Mouse (Mus musculus) liver, embryonic 16.5 days (tissue): ENCODE results near the gene Npl. TPM values are rescaled to one million over a fixed set of nuclear protein-coding genes. Genes with fewer than 3 reads are reported as not detected.
"Not testable (repeated sequence)": the region's sequence is repeated elsewhere in the genome, so short reads cannot be mapped to it uniquely, and the experiment has no call there.

Experiments
- ATAC-seq: fragments of 200-750 bp; cut with Nextera tagmentation; 2 replicates; pipeline ENCODE4 v1.8.0; 2017; ENCODE audit warnings: low read depth, mild to moderate bottlenecking, moderate number of reproducible peaks, moderate library complexity
- H3K27ac ChIP-seq: fragments of 300-500 bp; sonication (generic); 2 replicates; pipeline ENCODE4 v1.5.1; 2014; ENCODE audit warnings: mild to moderate bottlenecking, low read length
- H3K27me3 ChIP-seq: fragments of 300-500 bp; sonication (generic); 2 replicates; pipeline ENCODE4 v1.6.1; 2014; ENCODE audit warnings: low read depth, low read length, mixed read lengths; ENCODE audit not compliant: control insufficient read depth, insufficient read depth
- H3K36me3 ChIP-seq: fragments of 300-500 bp; sonication (generic); 2 replicates; pipeline ENCODE4 v1.6.1; 2014; ENCODE audit warnings: mild to moderate bottlenecking; ENCODE audit not compliant: control insufficient read depth, insufficient read depth
- H3K4me1 ChIP-seq: fragments of 300-500 bp; sonication (generic); 2 replicates; pipeline ENCODE4 v1.6.1; 2014; ENCODE audit warnings: low read depth, low read length, mixed read lengths; ENCODE audit not compliant: control insufficient read depth
- H3K4me2 ChIP-seq: fragments of 300-500 bp; sonication (generic); 2 replicates; pipeline ENCODE4 v1.6.1; 2014; ENCODE audit warnings: low read depth, low read length, mixed read lengths
- H3K4me3 ChIP-seq: fragments of 300-500 bp; sonication (generic); 2 replicates; pipeline ENCODE4 v1.5.1; 2014; ENCODE audit warnings: low read depth, mild to moderate bottlenecking, low read length
- H3K9ac ChIP-seq: fragments of 300-500 bp; sonication (generic); 2 replicates; pipeline ENCODE4 v1.6.1; 2014; ENCODE audit warnings: low read depth, low read length
- H3K9me3 ChIP-seq: fragments of 300-500 bp; sonication (generic); replicated peaks from 2 replicates; pipeline ENCODE4 v1.6.1; 2016; ENCODE audit warnings: low read length; ENCODE audit not compliant: control insufficient read depth
- WGBS: fragments of 180-500 bp; shearing (Covaris S2); extraction: QIAGEN DNeasy Blood & Tissue Kit; methylation state at CpG from one replicate; pipeline ENCODE4 v1.1.7; 2014; ENCODE audit not compliant: insufficient replicate concordance; 5-methylcytosine and 5-hydroxymethylcytosine counted together
- polyA plus RNA-seq: library from polyadenylated mRNA; unstranded; fragments of >200 nt; fragmentation: Nextera tagmentation; extraction: Ambion mirVana; gene quantifications from 2 replicates; pipeline ENCODE4 v1.2.1, GENCODE M21; 2015

Gene Npl
- polyA plus RNA-seq, 1 experiment from 2014 or later = 7.0 TPM

- Histone ChIP-seq H3K9ac (no peak overlapping the region), H3K9me3 (no peaks in the 10 kb centered on the region), H3K27me3 (no peaks in the 10 kb centered on the region), H3K27ac (no peak overlapping the region), H3K4me3 (no peak overlapping the region), H3K36me3 (no peaks in the 10 kb centered on the region), H3K4me2 (no peak overlapping the region), H3K4me1 (peaks cover 16% of the 10 kb centered on the region)
- ATAC-seq = no peak
- WGBS = 31% methylated on average over 7 of the region's 7 CpGs
Measured at GRCm38 (mm10) chr1:153489132-153489531, 60.7 kb downstream of the Npl start.

DNA sequence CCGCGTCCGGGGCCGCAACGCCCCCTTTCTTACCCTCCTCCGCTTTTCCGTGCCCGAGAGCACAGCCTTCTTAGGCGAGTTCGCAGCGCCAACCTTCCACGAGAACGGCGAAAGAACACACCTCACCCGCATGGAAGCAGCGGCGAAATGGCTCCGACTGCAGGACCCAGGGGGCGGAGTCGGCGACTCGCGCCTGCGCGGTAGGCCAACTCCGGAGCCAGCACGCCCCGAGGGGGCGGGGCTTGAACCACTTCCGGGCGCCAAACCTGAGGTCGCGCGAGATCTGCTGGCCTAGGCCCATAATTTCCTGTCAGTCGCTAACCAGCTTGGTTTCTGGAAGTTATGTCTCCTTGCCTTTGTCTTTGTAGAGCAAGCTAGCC is 62.4 kb downstream of the Npl start, which contains the start of gene Dhx9:
TSS of gene Dhx9 (minus strand) at position 161 of the 380 bp plus-strand sequence.
- WGBS = under 1% methylated on average over 35 of the region's 35 CpGs

DNA sequence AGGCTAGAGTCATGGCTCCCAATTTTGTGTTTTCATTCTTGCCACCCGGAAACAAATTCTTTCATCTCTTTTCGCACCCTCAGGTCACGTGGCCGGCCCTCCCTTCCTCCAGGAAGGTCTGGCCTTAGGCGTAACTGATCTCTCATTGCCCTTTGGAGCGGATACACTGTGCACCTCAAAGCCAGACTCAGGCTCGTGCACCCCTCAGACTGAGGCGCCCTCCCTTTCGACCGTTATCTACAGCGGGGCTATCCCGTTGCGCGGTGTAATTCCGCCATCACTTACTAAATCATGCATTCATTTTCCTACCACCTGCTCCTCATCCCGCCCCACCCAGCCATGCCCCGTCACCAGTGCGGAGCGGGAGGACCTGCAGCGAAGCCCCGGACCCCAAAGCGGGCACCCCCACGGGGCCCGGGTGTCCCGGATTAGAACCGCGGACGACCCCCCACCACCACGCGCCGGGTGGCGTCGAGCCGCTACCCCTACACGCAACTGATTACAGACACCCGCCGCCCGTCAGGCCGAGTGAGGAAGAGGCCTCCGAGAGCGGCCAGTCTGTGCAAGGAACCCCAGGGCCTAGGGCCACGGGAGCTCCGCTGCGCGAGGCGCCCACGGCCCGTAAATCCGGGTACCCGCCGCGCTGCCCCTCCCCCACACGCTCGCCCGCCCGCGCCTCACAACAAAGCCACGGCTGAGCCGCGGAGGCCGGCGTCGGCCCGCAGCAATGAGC is 62.9 kb downstream of the Npl start:
- ATAC-seq = peak; percentile 65
- no peaks in the 10 kb centered on the region for H3K27me3 ChIP-seq

More for the DNA sequence above, 62.4 kb downstream of the Npl start, which contains the start of gene Dhx9:
- no peaks in the 10 kb centered on the region for H3K27me3 ChIP-seq
- H3K9me3 ChIP-seq = no peaks in the 10 kb centered on the region
- ATAC-seq = peak; percentile 88
- peaks cover 16% of the 10 kb centered on the region for H3K4me1 ChIP-seq
- H3K4me3 ChIP-seq = peak within 1 kb of the TSS; percentile 97
- H3K36me3 ChIP-seq = peaks cover under 1% of the 10 kb centered on the region; the same call in 1 of the 2 replicates
- H3K27ac ChIP-seq = peak within 1 kb of the TSS; percentile 76
- H3K9ac ChIP-seq = peak within 1 kb of the TSS; percentile 88
- H3K4me2 ChIP-seq = peak within 1 kb of the TSS; percentile 84

DNA sequence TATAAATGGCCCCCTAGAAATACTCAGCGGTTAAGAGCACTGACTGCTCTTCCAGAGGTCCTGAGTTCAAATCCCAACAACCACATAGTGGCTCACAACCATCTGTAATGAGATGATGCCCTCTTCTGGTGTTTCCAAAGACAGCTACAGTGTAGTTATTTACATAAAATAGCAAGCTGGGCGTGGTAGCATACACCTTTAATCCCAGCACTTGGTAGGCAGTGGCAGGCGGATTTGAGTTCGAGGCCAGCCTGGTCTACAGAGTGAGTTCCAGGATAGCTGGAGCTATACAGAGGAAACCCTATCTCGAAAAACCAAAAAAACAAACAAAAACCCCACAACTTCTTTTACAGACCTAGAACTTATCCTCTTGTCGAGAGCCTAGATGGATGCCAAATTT is 63.7 kb downstream of the Npl start:
- H3K4me1 ChIP-seq = peaks cover 16% of the 10 kb centered on the region
- H3K9ac ChIP-seq = peak overlapping the region; percentile 88
- WGBS = 7% methylated on average over 6 of the region's 6 CpGs
- H3K27ac ChIP-seq, H3K27me3 ChIP-seq, H3K9me3 ChIP-seq, ATAC-seq, H3K36me3 ChIP-seq: not testable (repeated sequence)
- peak overlapping the region; percentile 84 for H3K4me2 ChIP-seq
- H3K4me3 ChIP-seq = peak overlapping the region; percentile 97

More for the DNA sequence above, 62.9 kb downstream of the Npl start:
- 0% methylated on average over 63 of the region's 64 CpGs for WGBS
- H3K36me3 ChIP-seq = peaks cover 4% of the 10 kb centered on the region; the same call in 1 of the 2 replicates
- peak overlapping the region; percentile 84 for H3K4me2 ChIP-seq
- H3K9me3 ChIP-seq = no peaks in the 10 kb centered on the region
- H3K9ac ChIP-seq = peak overlapping the region; percentile 88
- H3K27ac ChIP-seq = peak overlapping the region; percentile 76
- peaks cover 16% of the 10 kb centered on the region for H3K4me1 ChIP-seq
- peak overlapping the region; percentile 97 for H3K4me3 ChIP-seq

GRCm38 (mm10) chr1:153485201-153485796 is 64.5 kb downstream of the Npl start:
- Histone ChIP-seq H3K27me3 (no peaks in the 10 kb centered on the region), H3K9ac (peak overlapping the region; percentile 32), H3K36me3 (peaks cover 16% of the 10 kb centered on the region), H3K9me3 (no peaks in the 10 kb centered on the region), H3K4me3 (peak overlapping the region; percentile 44), H3K4me2 (peak overlapping the region; percentile 84), H3K4me1 (peaks cover 16% of the 10 kb centered on the region), H3K27ac (peak overlapping the region; percentile 50)
- no peak for ATAC-seq
- 24% methylated on average over 2 of the region's 2 CpGs for WGBS

DNA sequence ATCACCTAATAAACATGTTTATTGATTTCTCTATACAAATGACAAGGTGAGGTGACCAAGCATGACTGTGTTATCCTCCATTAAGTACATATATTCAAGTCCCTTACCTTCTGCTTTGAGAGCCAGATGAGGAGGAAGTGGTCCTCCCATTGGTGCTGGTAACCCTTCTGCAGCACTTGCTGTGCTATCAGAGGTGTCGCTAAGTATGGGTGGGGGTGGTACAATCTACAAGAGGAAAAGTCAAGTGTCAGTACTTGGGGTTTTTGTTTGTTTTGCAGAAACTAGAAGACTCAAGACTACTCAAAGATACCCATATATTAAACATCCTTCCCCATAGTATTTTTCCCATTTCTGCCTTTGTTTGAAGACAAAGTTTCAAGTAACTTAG is 68.8 kb downstream of the Npl start:
- Histone ChIP-seq H3K36me3 (peaks cover 48% of the 10 kb centered on the region), H3K27ac (no peak overlapping the region), H3K4me2 (no peak overlapping the region), H3K4me3 (no peak overlapping the region), H3K9me3 (no peaks in the 10 kb centered on the region), H3K27me3 (no peaks in the 10 kb centered on the region), H3K4me1 (peaks cover 13% of the 10 kb centered on the region), H3K9ac (no peak overlapping the region)
- 32% methylated on average over 1 of the region's 1 CpGs for whole genome bisulfite sequencing
- ATAC-seq = no peak

- Histone ChIP-seq H3K36me3 (peaks cover 50% of the 10 kb centered on the region), H3K4me2 (no peak overlapping the region), H3K27me3 (no peaks in the 10 kb centered on the region), H3K4me3 (no peak overlapping the region), H3K9ac (no peak overlapping the region), H3K27ac (no peak overlapping the region), H3K9me3 (no peaks in the 10 kb centered on the region), H3K4me1 (peaks cover 12% of the 10 kb centered on the region)
- 0 out of 2 replicates have a peak, but pooled peaks have one; percentile 44 for ATAC-seq
- WGBS = 25% methylated on average over 1 of the region's 1 CpGs
Measured at GRCm38 (mm10) chr1:153480386-153481024, 69.3 kb downstream of the Npl start.

DNA sequence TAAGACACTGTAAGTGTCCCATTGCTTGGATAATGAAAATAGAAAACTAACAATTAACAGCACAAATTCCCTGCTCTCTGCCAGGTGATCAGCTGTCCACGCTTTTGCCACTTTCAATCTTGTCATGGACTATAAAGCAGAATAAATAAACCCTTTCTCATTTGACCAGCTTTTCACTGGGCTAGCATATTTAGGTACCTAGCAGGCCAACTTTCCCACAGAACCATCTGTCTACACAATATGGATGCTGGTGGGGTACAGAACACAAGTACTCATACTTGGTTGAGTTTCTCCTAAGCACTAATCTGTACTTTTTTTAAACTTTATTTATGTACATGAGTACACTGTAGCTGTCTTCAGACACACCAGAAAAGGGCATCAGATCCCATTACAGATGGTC is 70.5 kb downstream of the Npl start:
- no peaks in the 10 kb centered on the region for H3K27me3 ChIP-seq
- H3K4me2 ChIP-seq = no peak overlapping the region
- no peak overlapping the region for H3K4me3 ChIP-seq
- H3K9ac ChIP-seq = no peak overlapping the region
- WGBS = 91% methylated on average over 1 of the region's 1 CpGs
- no peak overlapping the region for H3K27ac ChIP-seq
- H3K9me3 ChIP-seq = no peaks in the 10 kb centered on the region
- no peak for ATAC-seq
- H3K36me3 ChIP-seq = peaks cover 58% of the 10 kb centered on the region
- H3K4me1 ChIP-seq = no peaks in the 10 kb centered on the region

GRCm38 (mm10) chr1:153461796-153462195 is 88.0 kb downstream of the Npl start:
- Histone ChIP-seq H3K27ac (no peak overlapping the region), H3K9ac (no peak overlapping the region), H3K9me3 (no peaks in the 10 kb centered on the region), H3K27me3 (no peaks in the 10 kb centered on the region), H3K4me2 (no peak overlapping the region), H3K4me3 (no peak overlapping the region), H3K4me1 (no peaks in the 10 kb centered on the region), H3K36me3 (peaks cover 63% of the 10 kb centered on the region)
- WGBS = 74% methylated on average over 1 of the region's 1 CpGs
- ATAC-seq = no peak
